Comparison of ENCODE assay signal across 8 mouse cellular contexts in the genomic region with DNA sequence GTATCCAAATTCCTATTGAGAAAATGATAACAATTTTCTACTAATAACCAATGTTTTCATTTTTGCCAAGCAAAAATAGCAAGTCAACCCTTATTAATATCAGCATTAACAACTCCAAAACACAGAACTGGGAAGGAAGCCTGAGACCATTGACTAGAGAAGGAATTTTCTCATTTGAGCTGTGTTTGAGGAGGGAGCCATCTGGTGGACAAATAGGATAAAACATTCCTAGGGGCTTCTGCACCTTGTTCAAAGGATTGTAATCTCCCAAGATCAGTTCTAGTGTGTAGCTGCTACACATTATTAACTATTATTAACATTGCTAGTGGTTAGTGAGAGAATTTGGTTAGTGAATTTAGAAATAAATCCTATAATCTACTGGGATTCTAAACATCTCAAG. TPM values are rescaled to one million over a fixed set of nuclear protein-coding genes. Genes with fewer than 3 reads are reported as not detected.
DNase-seq lines count a peak whose midpoint lies in the region; ATAC-seq lines count a peak whose summit lies in the region.

No protein-coding gene starts in this region.

- H3K4me3 ChIP-seq in hindbrain, embryonic 16.5 days (ENCODE audit: low read length): no peak overlapping the region

- H3K27ac ChIP-seq in hindbrain, embryonic 16.5 days (ENCODE audit: low read depth, low read length): no peak overlapping the region

- 0 out of 2 replicates have a peak, but pooled peaks have one; percentile 57 for ATAC-seq in hindbrain, embryonic 16.5 days

- H3K4me1 ChIP-seq in hindbrain, embryonic 16.5 days (ENCODE audit: control insufficient read depth, insufficient read depth, low read depth, low read length): no peaks in the 10 kb centered on the region

- no peaks in the 10 kb centered on the region for H3K9me3 ChIP-seq in hindbrain, embryonic 16.5 days (ENCODE audit: control insufficient read depth, low read length)

- no peak overlapping the region for H3K4me2 ChIP-seq in hindbrain, embryonic 16.5 days (ENCODE audit: low read length)

- peak; percentile 58 for DNase-seq in gastrocnemius, adult 18-20 months (ENCODE audit: low spot score)
- DNase-seq in gastrocnemius, postnatal 25 days: no peak
- peak; percentile 65 to 66 for DNase-seq in right cerebral cortex, postnatal 10 days (ENCODE audit: low spot score in 2 of 2)
- DNase-seq in right cerebral cortex, postnatal 25 days: no peak
- DNase-seq in cerebellum, adult 8-10 months: peak; percentile 43
- DNase-seq in lung, postnatal 14 days: peak; percentile 45
- no peak for DNase-seq in urinary bladder, postnatal 25 days (ENCODE audit: low spot score)

- no peak overlapping the region for H3K9ac ChIP-seq in hindbrain, embryonic 16.5 days (ENCODE audit: low read depth, low read length)

- no peaks in the 10 kb centered on the region for H3K27me3 ChIP-seq in hindbrain, embryonic 16.5 days (replicated peaks; ENCODE audit: control insufficient read depth, insufficient read depth, low read length)

- peaks cover 3% of the 10 kb centered on the region; the same call in 1 of the 2 replicates for H3K36me3 ChIP-seq in hindbrain, embryonic 16.5 days (ENCODE audit: control insufficient read depth, insufficient read depth, low read length)

RNA-seq across cellular contexts. Expression of a gene that starts 38.2 kb away (rescaled TPM):
- total RNA-seq in gastrocnemius, adult 18-20 months (2021): 10 to 100 TPM; 29.0 to 31.2 TPM
- 10 to 100 TPM; 36.8 to 47.8 TPM for total RNA-seq in gastrocnemius, postnatal 25 days (2021)
- 75.8 and 91.4 TPM in 2 replicates for polyA plus RNA-seq in hindbrain, embryonic 16.5 days (2015; fragmentation: Nextera tagmentation; extraction: Ambion mirVana)

Comparison
In these comparisons a context has a peak if more than half of its experiments do, and no peak if none do; other contexts are left out.
1. DNase-seq: peak in gastrocnemius, adult 18-20 months (single experiment), right cerebral cortex, postnatal 10 days (2 of 2), cerebellum, adult 8-10 months (single experiment) and lung, postnatal 14 days (single experiment); none in gastrocnemius, postnatal 25 days (single experiment), right cerebral cortex, postnatal 25 days (single experiment) and urinary bladder, postnatal 25 days (single experiment).